Mouse (Mus musculus): ENCODE results near the gene Pard3. TPM values are rescaled to one million over a fixed set of nuclear protein-coding genes. Genes with fewer than 3 reads are reported as not detected.

Pard3 gene
- polyA plus RNA-seq, 1 experiment from 2014 or later = 24.2 TPM

DNA sequence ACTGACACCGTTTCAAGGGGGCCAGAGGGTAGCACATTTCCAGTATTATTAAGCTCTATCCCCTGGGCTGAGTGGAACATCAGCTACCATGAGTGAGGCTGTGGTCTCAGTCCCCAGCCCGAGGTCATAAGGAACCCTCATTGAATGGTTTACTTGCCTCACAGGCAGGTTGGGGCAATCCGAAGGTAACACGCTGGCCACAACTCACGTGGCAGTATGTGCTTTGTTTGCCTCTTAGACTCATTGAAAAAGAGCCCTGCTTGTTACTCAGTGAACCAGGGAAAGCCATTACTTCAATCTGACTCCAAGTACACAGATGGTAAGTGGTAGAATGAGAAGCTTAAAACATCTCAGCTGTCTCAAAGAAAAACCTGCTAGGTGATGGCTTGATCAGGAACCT lies 236.8 kb downstream of the Pard3 start:
- WGBS = 89% methylated on average over 5 of the region's 5 CpGs

DNA sequence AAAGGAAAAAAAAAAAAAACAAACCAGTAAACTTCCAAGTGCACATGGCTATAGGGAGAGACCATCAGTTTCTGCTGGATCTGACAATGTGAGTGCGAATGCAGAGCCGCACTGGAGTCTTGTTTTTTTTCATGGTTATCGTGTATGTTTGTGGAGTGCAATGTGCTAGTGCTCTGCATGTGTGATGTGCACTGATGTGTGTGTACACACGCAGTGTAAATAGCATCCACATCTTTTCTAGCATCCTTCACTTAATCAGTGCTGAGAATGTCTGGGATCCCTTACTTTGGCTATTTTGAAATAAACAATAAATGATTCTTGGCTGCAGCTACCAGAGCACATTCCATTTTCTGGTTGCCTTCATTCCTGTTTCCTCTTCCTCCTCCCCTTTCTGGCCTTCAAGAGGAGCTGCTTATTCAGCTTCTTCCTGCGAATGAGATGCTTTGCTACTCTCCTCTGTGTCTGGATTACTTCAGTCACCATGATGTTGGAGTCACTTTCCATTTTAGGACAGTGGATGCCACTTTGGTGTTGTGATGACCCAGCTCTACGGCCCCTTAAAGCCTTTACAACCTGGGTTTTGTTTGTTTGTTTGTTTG lies 239.3 kb downstream of the Pard3 start:
- 93% methylated on average over 6 of the region's 6 CpGs for WGBS
- Histone ChIP-seq H3K4me1 (replicated peaks) (no peaks in the 10 kb centered on the region), H3K27me3 (ENCODE audit: insufficient read depth, poor library complexity, severe bottlenecking) (no peaks in the 10 kb centered on the region), H3K36me3 (no peaks in the 10 kb centered on the region), H3K9me3 (no peaks in the 10 kb centered on the region), H3K27ac (no peak overlapping the region), H3K4me3 (no peak overlapping the region)
- DNase-seq (ENCODE audit: low spot score) = no peak

More for the DNA sequence above, 236.8 kb downstream of the Pard3 start:
- no peak overlapping the region for H3K27ac ChIP-seq
- no peaks in the 10 kb centered on the region for H3K9me3 ChIP-seq
- no peak overlapping the region for H3K4me3 ChIP-seq
- peaks cover 8% of the 10 kb centered on the region; the same call in 1 of the 2 replicates for H3K4me1 ChIP-seq (replicated peaks)
- DNase-seq (ENCODE audit: low spot score) = no peak
- no peaks in the 10 kb centered on the region for H3K36me3 ChIP-seq
- no peaks in the 10 kb centered on the region for H3K27me3 ChIP-seq (ENCODE audit: insufficient read depth, poor library complexity, severe bottlenecking)

DNA sequence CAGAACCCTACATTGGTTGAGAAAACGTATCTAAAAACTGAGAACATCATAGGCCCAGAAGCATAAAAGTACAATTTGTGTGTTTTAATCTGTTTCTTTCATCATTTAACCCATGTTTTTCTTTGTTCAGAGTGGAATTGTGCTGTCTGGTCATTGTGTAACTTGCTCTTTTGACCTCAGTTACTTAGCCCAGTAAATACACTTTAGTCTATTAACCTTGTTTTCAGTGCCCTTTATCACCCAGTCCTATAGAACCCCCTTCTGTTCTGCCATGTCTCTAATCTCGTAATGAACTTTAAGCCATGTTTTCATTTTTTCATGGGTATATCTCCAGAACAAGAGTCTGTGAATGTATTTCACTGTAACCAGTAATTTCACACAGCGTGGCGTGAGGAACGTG lies 243.3 kb downstream of the Pard3 start:
- H3K4me1 ChIP-seq (replicated peaks) = no peaks in the 10 kb centered on the region
- no peaks in the 10 kb centered on the region for H3K27me3 ChIP-seq (ENCODE audit: insufficient read depth, poor library complexity, severe bottlenecking)
- H3K36me3 ChIP-seq = no peaks in the 10 kb centered on the region
- H3K9me3 ChIP-seq = no peaks in the 10 kb centered on the region
- no peak for DNase-seq (ENCODE audit: low spot score)
- no peak overlapping the region for H3K27ac ChIP-seq
- H3K4me3 ChIP-seq = no peak overlapping the region
- WGBS = 90% methylated on average over 5 of the region's 5 CpGs

DNA sequence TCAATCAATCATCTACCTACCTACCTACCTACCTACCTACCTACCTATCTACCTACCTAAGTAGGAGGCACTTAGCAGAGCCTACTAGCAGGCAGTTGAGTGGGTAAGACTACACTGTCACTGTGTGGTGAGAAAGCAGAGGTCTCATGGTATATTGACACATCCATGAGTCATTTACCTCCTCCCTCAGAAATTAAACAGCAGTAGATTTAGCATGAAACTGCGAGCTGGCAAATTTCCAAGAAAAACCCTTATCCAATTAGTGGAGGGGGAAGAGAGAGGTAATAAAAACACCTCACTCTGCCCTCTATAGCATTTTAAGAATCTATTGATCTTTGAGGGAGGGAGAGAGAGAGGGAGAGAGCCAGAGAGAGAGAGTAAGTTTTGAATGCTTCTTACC lies 245.7 kb downstream of the Pard3 start:
- no peaks in the 10 kb centered on the region for H3K4me1 ChIP-seq (replicated peaks)
- no peaks in the 10 kb centered on the region for H3K9me3 ChIP-seq
- no peaks in the 10 kb centered on the region for H3K36me3 ChIP-seq
- 97% methylated on average over 1 of the region's 1 CpGs for WGBS
- H3K4me3 ChIP-seq = no peak overlapping the region
- DNase-seq (ENCODE audit: low spot score) = no peak
- H3K27ac ChIP-seq = no peak overlapping the region
- H3K27me3 ChIP-seq (ENCODE audit: insufficient read depth, poor library complexity, severe bottlenecking) = no peaks in the 10 kb centered on the region

DNA sequence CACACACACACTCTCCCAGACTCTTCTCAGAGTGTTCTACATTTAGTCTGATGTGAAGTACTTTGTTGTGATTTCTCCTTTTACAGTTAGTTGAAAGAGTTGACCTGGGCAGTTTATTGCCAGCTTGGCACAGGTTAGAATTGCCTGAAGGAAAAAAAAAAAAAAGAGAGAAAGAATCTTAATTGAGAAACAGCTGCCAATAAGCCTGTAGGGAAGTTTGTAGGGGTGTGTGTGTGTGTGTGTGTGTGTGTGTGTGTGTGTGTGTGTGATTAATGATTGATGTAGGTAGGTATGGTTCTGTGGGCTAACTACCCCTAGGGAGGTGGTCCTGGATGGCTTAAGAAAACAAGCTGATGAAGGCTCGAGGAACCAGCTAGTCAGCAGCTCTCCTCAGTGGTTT lies 252.1 kb downstream of the Pard3 start:
- no peak overlapping the region for H3K4me3 ChIP-seq
- H3K9me3 ChIP-seq = no peaks in the 10 kb centered on the region
- 62% methylated on average over 1 of the region's 1 CpGs for WGBS
- no peaks in the 10 kb centered on the region for H3K4me1 ChIP-seq (replicated peaks)
- no peak overlapping the region for H3K27ac ChIP-seq
- no peaks in the 10 kb centered on the region for H3K27me3 ChIP-seq (ENCODE audit: insufficient read depth, poor library complexity, severe bottlenecking)
- no peak for DNase-seq (ENCODE audit: low spot score)
- no peaks in the 10 kb centered on the region for H3K36me3 ChIP-seq

DNA sequence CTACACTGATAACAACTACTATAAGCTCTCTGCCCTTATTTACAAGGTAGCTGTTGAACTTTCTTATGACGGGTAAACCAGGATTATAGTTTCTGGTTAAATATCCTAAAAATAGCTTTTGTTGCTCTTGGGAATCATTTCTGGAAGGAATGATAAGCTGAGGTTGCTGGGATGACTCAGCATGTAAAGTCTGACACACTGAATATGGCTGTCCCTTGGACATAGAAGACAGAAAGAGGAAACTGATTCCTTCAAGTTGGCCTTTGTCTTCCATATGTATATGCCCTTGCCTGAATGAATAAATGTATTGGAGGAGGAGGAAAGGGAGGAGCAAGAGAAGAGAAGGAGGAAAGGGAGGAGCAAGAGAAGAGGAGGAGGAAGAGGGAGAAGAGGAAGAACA lies 254.2 kb downstream of the Pard3 start:
- no peak for DNase-seq (ENCODE audit: low spot score)
- no peak overlapping the region for H3K4me3 ChIP-seq
- no peak overlapping the region for H3K27ac ChIP-seq
- H3K4me1 ChIP-seq (replicated peaks) = no peaks in the 10 kb centered on the region
- no peaks in the 10 kb centered on the region for H3K27me3 ChIP-seq (ENCODE audit: insufficient read depth, poor library complexity, severe bottlenecking)
- WGBS = 86% methylated on average over 1 of the region's 1 CpGs
- no peaks in the 10 kb centered on the region for H3K9me3 ChIP-seq
- H3K36me3 ChIP-seq = no peaks in the 10 kb centered on the region

DNA sequence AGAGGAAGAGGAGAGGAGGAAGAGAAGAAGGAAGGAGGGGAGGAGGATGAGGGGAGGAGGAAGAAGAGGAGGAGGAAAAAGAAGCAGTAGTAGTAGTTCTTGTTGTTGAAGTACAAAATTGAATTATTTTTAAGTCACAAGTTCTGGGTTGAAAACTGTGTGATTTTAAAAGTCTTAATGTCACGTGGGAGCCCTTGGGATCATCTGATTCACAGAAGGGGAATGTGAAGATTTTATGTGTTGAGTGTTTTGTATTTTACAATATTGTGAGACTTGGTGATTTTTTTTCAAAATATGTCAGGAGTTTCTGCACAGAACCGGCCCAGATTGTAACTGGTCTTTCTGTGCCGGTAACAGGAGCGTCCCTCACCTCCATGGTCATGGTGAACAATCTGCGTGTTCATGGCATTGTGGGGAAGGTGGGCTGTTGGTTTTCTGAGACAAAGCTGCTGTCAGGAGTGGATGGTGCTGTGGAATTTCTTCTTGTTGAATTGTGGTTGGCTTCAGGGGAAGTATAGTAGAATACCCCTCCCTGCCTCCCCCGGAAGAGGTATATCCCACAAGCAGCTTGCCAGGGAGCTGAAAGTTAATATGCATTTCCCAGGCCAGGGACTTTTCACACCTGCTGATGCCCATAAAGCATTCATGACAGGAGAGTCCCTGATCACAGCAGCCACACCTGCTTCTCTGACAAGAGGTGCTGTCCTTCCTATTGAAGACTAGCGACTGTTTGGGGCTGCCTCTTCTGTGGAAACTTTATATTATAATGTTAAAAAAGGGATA lies 254.9 kb downstream of the Pard3 start:
- Histone ChIP-seq H3K36me3 (no peaks in the 10 kb centered on the region), H3K27me3 (ENCODE audit: insufficient read depth, poor library complexity, severe bottlenecking) (no peaks in the 10 kb centered on the region), H3K4me1 (replicated peaks) (no peaks in the 10 kb centered on the region), H3K4me3 (no peak overlapping the region), H3K27ac (no peak overlapping the region), H3K9me3 (no peaks in the 10 kb centered on the region)
- WGBS = 85% methylated on average over 7 of the region's 7 CpGs
- DNase-seq (ENCODE audit: low spot score) = no peak

- no peaks in the 10 kb centered on the region for H3K36me3 ChIP-seq
Measured at GRCm38 (mm10) chr8:127320930-127321329, 257.2 kb downstream of the Pard3 start.

DNA sequence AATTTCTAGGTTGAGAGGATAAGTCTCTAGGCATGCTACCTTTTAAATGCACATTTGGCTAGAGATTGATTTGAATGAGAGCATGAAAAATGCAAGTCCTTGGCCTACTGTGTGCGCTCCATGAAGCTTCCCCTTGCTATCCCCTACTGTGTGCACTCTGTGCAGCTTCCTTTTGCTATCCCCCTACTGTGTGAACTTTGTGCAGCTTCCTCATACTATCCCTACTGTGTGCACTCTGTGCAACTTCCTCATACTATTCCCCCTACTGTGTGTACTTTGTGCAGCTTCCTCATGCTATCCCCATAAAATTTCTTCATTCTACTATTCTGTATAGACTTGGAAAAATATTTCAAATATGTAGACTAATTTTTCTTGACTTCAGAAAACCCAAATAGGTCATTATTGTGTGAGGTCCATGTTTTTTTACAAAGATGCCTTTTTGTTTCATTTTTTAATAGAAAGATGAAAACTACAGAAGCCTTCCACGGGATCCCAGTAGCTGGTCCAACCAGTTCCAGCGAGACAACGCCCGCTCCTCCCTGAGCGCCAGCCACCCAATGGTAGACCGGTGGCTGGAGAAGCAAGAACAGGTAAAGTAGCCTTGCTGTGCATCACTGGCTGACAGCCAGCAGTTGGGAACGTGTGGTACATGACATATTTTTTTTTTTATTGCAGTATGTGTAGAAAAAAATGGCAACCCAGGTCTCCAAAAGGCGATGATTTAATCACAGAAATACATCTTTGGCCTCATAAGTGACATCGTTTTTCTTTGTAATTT lies 260.1 kb downstream of the Pard3 start:
- WGBS = 95% methylated on average over 10 of the region's 10 CpGs
- Histone ChIP-seq H3K9me3 (no peaks in the 10 kb centered on the region), H3K4me3 (no peak overlapping the region), H3K4me1 (replicated peaks) (0 out of 2 replicates have a peak, but pooled peaks cover 15% of the 10 kb centered on the region), H3K27ac (no peak overlapping the region), H3K36me3 (no peaks in the 10 kb centered on the region), H3K27me3 (ENCODE audit: insufficient read depth, poor library complexity, severe bottlenecking) (no peaks in the 10 kb centered on the region)
- no peak for DNase-seq (ENCODE audit: low spot score)

More at GRCm38 (mm10) chr8:127320930-127321329, 257.2 kb downstream of the Pard3 start:
- Histone ChIP-seq H3K4me3 (no peak overlapping the region), H3K4me1 (replicated peaks) (0 out of 2 replicates have a peak, but pooled peaks cover 15% of the 10 kb centered on the region), H3K27me3 (ENCODE audit: insufficient read depth, poor library complexity, severe bottlenecking) (no peaks in the 10 kb centered on the region), H3K9me3 (no peaks in the 10 kb centered on the region), H3K27ac (no peak overlapping the region)
- 95% methylated on average over 5 of the region's 5 CpGs for WGBS
- no peak for DNase-seq (ENCODE audit: low spot score)

GRCm38 (mm10) chr8:127324836-127325570 lies 261.3 kb downstream of the Pard3 start:
- no peak for DNase-seq (ENCODE audit: low spot score)

GRCm38 (mm10) chr8:127325749-127326148 lies 262.1 kb downstream of the Pard3 start:
- DNase-seq (ENCODE audit: low spot score) = no peak
- 67% methylated on average over 5 of the region's 5 CpGs for WGBS

More at GRCm38 (mm10) chr8:127324836-127325570, 261.3 kb downstream of the Pard3 start:
- H3K4me1 ChIP-seq (replicated peaks) = peaks cover 19% of the 10 kb centered on the region
- no peaks in the 10 kb centered on the region for H3K27me3 ChIP-seq (ENCODE audit: insufficient read depth, poor library complexity, severe bottlenecking)
- 63% methylated on average over 3 of the region's 3 CpGs for WGBS
- H3K4me3 ChIP-seq = no peak overlapping the region
- H3K36me3 ChIP-seq = no peaks in the 10 kb centered on the region
- no peaks in the 10 kb centered on the region for H3K9me3 ChIP-seq
- H3K27ac ChIP-seq = no peak overlapping the region

More at GRCm38 (mm10) chr8:127325749-127326148, 262.1 kb downstream of the Pard3 start:
- Histone ChIP-seq H3K4me1 (replicated peaks) (peaks cover 27% of the 10 kb centered on the region), H3K9me3 (no peaks in the 10 kb centered on the region), H3K27me3 (ENCODE audit: insufficient read depth, poor library complexity, severe bottlenecking) (no peaks in the 10 kb centered on the region), H3K36me3 (no peaks in the 10 kb centered on the region), H3K27ac (no peak overlapping the region), H3K4me3 (no peak overlapping the region)

All from hindbrain, embryonic 10.5 days (tissue).